Mouse (Mus musculus) cerebellum, postnatal 10 days (tissue): ENCODE measurements around the gene Sertad3.
A peak's percentile ranks its signal among the peaks of the same experiment; 100 is the strongest.
"Not testable (repeated sequence)": the region's sequence is repeated elsewhere in the genome, so short reads cannot be mapped to it uniquely, and the experiment has no call there.

ENCODE experiments used
- DNase-seq, 2 experiments: peaks; one replicate each; pipeline ENCODE4 v3.0.0; 2021; ENCODE audit warnings: mixed read lengths in 2 of 2

Sertad3 gene

DNA sequence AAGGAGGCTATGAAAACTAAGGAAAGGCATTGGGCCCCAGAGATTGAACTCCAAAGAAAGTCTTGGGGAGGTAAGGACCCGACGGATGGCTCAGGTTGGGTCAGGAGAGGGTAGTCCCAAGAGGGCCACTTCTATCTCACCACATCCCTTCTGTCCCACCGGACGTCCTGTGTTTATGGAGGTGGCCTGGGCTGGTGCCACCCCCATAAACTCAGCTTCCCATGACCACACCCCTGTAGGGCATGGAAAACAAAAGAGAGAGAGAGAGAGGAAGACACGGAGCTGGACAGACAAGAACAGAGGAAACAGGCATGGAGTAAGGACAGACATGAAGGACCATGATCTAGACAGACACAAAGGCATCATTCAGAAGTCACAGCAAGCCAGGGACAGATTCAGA, 19.9 kb downstream of the Sertad3 start:
- DNase-seq: no peak

DNA sequence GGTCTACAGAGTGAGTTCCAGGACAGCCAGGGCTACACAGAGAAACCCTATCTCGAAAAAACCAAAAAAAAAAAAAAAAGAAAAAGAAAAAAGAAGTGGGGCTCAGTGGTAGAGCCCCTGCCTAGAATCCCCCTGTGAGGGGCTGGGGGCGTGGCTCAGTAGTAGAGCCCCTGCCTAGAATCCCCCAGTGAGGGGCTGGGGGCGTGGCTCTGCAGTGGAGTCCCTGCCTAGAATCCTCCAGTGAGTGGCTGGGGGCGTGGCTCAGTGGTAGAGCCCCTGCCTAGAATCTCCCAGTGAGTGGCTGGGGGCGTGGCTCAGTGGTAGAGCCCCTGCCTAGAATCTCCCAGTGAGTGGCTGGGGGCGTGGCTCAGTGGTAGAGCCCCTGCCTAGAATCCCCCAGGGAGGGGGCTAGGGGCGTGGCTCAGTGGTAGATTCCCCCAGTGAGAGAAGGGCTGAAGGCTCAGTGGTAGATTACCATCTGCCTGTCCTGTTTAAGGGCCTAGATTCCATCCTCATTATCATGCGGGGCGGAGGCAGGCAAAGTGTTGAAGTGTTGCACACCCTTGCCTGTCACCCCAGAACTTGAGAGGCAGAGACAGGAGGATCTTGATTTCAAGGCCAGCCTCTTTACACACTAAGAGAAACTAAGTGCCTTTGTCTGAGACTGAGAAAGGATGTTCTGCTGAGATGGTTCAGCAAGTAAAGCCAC, 21.2 kb downstream of the Sertad3 start:
- not testable (repeated sequence) for DNase-seq

DNA sequence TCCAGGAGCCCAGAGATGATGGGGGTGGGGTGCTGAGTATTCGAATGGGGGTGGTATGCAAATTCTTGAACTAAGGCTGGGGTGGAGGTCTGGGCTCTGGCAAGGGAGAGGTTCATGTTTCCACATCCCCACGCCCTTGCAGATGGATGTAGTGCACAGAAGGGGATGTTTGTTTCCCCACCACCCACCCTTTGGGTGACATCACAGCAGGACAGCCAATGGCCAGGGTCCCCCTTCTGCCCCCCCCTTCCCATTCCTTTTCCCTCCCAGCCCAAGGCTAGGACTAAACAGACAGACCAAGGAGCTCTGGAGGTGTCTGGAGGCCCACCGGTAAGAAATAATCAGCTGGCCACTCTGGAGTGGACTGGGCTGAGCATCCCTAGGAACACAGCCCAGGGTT, 25.5 kb downstream of the Sertad3 start, which contains the start of gene Prx:
TSS of gene Prx (plus strand) at position 289 of the 400 bp plus-strand sequence.
- no peak for DNase-seq

DNA sequence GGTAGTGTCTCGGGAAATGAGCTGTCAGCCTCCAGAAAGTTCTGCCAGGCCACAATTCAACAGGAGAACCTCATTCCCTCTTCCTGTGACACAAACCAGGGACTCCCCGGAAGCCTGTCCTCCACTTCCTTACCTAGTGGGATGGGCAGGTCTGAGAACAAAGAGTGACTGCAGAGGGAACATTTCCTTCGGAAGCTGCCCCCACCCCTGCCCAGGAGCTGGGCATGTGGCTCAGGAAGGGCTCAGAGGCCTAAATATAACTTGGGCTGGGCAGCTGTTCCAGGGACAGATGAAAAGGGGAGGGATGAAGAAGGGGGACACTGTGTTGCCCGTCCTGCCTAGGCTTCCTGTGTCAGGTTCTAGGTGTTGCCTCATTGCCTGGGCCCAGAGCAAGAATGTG, 28.1 kb downstream of the Sertad3 start:
- no peak for DNase-seq

DNA sequence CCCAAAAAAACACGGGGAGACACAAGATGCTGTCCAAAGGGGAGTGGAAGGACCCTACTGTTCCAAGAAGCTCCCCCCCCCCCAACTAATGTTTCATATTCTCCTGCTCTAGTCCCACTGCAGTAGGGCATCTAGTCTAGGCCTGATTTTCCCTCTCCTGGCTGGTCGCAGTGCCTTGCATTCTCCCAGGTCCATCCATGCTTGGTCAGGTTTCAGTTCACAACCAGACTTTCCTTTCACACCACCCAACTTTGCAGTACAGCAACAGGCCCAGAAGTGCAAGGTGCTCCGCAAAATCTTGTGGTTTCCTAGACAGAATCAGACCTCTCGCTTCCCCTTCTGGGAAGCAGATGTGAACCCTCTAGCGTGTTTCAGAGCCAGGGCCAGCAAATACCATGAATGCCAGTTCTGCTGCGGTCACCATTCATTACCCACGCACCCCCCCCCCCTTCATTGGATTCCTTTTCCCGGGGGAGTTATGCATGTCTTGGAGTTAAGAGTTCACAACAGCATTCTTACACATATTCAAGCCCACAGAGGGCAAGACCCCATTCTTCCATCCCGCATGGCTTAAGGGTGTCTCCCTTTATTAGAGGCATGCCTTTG, 33.3 kb downstream of the Sertad3 start:
- no peak for DNase-seq

DNA sequence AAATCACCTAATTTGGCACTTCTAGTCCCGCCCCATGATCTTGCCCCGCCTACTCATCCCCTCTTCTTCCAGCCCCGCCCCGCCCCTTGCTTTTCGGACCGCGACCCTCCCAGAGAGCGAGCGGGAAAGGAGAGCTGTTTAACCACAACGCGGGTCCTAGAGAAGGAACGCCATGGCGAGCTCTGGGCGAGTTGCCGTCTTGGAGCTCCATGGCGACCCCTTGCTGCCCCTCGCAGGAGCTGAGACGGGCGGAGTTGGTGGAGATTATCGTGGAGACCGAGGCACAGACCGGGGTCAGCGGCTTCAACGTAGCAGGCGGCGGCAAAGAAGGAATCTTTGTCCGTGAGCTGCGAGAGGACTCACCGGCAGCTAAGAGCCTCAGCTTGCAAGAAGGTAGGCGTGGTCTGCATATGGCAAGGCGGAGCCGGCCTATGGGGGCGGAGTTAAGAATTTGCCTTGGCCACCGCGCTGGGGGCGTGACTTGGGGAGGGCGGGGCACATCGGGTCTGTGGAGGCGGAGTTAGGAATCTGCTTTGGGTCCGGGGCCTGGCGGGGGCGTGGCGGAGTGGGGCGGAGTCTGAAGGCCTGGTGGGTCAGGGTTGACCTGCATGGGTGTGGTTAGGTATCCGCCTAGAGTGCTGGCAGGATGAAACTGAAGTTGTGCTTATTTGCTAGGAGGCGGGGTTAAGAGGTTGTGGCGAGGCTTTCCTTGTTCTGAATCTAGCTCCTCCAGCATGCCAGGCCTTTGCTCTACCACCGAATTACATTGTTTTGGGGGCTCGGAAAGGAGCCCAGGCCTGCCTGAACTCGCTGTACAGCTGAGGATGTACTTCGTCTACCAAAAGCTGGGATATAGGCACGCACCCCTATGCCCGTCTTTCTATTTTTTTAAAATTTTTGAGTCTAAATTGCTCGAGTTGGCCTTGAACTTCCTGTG, 34.4 kb downstream of the Sertad3 start:
- DNase-seq: peak; percentile 98

DNA sequence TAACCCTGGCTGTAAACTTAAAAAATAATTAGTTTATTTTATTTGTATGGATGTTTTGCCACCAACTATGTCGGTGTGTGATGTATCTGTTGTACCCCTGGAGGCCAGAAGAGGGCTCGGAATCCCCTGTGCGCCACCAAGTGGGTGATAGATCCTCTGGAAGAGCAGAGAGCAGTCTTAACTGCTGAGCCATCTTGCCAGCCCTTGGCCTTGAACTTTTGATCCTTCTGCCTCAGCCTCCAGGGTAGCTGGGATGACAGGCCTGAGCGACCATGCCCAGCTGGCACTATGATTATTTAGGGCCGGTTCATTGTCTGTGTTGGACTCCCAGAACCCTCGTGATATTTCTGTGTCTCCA, 35.1 kb downstream of the Sertad3 start:
- DNase-seq: peak; percentile 71 to 73

DNA sequence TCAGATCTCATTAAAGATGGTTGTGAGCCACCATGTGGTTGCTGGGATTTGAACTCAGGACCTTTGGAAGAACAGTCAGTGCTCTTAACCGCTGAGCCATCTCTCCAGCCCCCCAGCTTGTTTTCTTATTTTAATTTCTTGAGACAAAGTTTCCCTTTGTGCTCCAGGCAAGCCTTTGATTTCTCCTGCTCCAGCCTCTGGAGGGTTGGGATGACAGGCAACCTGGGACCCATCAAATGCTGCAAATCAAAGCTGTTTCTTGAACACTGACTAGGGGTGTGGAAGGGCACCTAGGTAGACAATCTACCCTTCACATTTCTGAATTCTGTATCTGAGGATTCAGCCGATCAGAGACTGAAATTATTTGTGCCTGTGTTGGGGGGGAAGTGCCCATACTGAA, 37.2 kb downstream of the Sertad3 start:
- DNase-seq: no peak

DNA sequence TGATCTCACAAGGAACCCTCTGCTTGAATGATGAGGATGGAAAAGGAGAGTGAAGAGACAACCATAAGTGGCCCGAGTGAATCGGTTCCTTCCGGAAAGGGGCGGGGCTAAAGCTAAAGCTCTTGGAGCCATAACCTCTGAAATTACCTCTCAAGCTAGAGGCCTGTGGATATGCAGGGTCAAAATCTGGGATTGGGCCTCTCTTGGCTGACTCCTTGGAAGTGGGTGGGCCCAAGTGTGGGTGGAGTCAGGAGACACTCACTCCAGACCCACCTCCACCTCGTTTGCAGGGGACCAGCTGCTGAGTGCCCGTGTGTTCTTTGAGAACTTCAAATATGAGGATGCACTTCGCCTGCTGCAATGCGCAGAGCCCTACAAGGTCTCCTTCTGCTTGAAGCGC, 41.4 kb downstream of the Sertad3 start:
- no peak for DNase-seq

DNA sequence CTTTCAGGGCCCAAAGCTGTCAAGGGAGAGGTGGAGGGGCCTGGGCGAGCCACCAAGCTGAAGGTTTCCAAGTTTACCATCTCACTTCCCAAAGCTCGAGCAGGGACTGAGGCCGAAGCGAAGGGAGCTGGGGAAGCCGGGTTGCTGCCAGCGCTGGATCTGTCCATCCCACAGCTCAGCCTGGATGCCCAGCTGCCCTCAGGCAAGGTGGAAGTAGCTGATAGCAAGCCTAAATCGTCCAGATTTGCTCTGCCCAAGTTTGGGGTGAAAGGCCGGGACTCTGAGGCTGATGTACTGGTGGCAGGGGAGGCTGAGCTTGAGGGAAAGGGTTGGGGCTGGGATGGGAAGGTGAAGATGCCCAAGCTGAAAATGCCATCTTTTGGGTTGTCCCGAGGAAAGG, 44.7 kb downstream of the Sertad3 start:
- no peak for DNase-seq

DNA sequence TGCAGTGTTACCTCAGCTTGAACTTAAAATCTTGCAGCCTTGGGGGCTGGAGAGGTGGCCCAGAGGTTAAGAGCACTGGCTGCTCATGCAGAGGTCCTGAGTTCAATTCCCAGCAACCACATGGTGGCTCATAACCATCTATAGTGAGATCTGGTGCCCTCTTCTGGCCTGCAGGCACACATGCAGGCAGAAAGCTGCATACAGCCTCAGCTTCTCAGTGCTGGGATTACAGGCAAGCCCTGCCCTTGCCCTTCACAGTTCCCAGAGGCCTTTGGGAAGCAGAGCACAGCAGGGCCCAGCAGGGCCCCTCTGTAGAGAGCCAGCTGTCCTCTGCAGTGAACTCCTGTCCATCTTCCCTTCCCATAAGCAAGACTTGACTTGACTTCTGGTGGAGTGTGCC, 46.5 kb downstream of the Sertad3 start:
- no peak for DNase-seq

DNA sequence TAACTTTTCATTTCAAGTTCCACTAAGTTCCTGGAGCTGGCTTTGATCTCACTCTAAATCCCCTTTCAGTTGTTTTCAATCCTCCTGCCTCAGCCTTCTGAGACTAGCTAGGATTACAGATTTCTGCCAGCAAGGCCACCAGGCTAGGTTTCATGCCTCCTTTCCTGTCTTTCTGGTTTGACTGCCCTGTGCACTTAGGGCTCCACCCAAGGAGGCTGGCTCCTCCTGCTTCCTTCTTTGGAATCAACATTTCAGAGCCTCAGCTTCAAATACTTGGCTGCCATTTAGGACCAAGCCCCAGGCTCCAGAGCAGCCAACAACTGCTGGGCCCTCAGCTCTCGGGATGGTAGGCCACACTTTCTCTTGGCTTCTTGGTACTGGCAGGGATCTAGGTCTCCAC, 47.0 kb downstream of the Sertad3 start:
- DNase-seq: no peak

DNA sequence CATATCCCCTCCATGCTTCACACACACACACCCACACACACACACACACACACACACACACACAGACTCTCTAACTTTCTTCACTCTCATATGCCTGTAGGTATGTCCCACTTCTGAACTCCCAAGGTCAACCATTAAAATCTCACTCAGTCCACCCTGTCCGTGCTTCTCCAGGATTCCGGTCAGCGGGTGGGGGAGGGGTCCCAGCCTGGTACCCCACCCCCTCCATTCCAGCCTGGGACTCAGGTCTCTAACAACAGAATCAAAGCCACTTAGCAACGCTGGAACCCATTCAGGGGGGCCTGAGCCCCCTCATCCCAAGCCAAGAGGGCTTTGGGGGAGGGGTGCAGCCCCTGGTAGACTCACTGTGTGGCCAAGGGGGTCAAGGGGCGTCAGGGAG, 49.4 kb downstream of the Sertad3 start, which contains the start of gene Hipk4:
TSS of gene Hipk4 (plus strand) at position 301 of the 400 bp plus-strand sequence.
- DNase-seq: no peak

DNA sequence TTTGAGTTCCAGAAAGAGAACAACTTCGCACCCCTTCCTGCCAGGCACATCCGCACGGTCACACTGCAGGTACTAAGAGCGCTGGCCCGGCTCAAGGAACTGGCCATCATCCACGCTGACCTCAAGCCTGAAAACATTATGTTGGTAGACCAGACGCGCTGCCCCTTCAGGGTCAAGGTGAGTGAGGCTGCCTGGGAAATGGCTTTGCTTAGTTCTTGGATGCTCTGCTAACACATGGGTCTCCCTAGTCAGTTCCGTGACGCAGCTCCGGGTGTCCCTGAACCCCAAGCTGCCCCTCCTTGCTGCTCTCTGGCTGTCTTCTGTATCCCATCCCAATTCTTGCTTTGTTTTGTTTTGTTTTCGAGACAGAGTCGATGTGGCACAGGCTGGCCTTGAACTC, 50.2 kb downstream of the Sertad3 start:
- DNase-seq: no peak

DNA sequence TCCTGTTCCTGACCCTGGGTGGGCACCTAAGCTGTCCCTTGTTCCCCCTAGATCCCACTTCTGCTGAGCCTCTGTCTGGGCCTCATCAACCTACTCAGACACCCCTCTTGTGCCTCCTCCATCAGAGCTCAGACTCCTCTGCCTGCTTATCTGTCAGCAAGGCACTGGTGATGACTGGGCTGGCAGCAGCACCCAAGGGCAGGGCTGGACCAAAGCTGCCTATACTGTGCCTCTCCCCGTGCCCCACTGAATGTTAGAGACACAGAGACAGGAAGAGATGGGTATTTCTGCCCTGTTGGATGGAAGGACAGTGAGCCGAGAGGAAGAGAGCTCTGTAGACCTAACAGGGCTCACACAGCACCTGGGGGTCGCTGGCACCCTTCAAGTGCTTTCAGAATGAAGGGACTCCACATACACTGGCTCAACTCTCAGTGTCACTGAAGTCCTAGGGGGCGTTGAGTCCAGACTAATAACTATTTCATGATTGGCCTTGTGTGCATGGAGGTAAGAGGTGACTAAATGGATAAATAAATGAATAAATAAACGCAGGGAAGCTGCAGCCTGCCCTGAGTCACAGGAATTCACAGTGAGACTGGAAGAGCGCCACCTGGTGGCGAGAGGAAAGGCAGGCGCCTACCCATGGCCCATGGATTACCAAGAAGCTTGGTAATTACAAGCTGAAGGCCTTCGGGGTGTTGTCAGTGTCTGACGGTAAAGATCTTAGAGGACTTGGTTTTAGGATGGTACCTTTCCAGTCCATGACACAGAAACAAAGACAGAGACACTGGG, 52.7 kb downstream of the Sertad3 start:
- peak; percentile 89 to 90 for DNase-seq
